Mouse (Mus musculus): Measurements from ENCODE around the gene Ankrd36.

GRCm38 (mm10) chr11:5716246-5716645 lies 146.8 kb downstream of the Ankrd36 start:
- TF ChIP-seq GATA1 (IDR thresholded peaks at IDR 0.05; ENCODE audit: borderline replicate concordance, low read length) = no peak
- TF ChIP-seq FLI1 (IDR thresholded peaks at IDR 0.05; ENCODE audit: low read length) = no peak
